Mouse (Mus musculus) activated CD4-positive, CD25-positive, alpha-beta regulatory T cell, adult 4 months (primary cell): ENCODE measurements around the gene Ubac2. TPM values are rescaled to one million over a fixed set of nuclear protein-coding genes. Genes with fewer than 3 reads are reported as not detected.

Source experiments
- ATAC-seq: one replicate; pipeline ENCODE4 v1.8.0; 2017
- polyA plus RNA-seq, 2 experiments: library from polyadenylated mRNA; unstranded; fragments of 100-300 nt; shearing (Covaris generic); gene quantifications; one replicate each; pipeline ENCODE4 v1.2.1; 2017

The Ubac2 gene
- polyA plus RNA-seq, 2 experiments from 2014 or later: 62.5 to 75.1 TPM

DNA sequence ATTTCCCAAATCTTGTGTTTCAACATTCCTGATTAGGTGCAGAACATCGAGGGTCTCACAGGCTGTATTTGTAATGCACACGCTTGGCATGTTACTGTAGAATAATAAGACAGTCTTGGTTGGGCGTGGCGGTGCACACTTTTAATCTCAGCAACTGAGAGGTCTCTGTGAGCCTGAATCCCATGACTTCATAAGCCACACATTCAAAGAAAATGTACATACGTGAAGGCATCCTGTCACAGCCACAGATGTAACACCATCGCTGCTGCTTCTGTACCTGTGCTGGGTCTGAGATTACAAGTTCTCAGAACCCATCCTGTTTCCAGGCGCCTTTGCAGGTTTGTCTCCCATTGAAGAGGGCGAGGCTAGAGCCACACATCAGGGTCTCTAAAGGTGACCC, 133.3 kb downstream of the Ubac2 start:
- ATAC-seq: peak; percentile 33

DNA sequence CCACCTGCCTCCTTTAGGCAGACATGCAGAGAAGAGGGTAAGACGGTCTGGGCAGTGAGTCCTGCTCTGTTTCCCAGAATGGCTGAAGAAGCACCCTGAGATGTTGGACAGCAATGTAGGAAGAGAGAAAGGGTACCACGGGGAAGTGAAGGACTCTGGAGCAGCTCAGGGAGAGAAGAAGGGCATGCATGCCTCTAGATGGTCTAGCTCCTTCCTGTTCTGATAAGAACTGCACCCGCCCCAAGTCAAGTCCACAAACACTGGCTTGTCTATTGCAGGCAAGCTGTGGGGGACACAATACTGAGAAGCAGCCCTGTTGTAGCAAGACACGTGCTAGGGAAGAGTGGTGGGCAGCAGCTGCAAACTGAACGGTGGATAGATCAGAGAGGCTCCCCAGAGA, 133.8 kb downstream of the Ubac2 start:
- no peak for ATAC-seq

DNA sequence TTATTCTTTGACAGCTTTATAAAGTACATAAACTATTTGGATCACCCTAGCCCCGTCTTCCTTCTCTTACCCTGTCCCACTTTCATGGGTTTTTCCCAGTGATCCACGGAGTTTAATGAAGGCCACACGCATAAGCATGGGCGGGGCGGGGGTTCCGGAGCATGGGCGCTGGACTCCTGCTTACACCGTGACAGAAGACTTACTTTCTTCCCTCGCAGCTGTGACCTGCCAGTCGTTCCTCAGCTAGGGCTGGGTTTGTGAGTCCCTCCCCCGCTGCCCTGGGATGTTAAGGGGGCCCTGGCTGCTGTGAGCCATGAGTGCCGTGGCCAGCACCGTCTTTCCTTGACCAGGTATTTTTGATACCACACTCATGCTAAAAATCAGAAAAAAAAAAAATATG, 134.4 kb downstream of the Ubac2 start:
- ATAC-seq: no peak

DNA sequence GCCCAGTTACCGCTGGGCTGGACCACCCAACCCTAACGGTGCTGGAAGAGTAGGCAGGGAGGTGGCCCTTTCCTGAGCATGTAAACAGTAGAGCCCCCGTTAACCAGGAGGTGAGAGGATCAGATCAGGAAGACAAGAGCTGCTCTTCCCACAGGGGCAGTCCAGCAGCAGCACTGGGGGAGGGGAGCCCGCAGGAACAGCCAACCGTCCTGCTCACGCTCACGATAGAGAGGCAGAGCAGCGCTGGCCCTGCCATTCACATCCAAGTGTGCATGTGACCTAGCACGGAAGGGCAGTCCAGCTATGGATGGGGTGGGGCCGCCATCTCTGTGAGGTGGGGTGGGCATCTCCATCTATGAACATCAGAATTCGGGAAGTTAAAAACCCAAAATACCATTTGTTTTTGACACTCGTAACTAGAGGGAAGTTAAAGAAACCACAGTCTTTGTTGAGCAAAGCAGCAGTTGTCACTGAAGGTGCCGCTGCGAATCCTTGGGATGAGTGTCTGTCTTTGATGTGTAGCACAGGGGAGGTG, 135.1 kb downstream of the Ubac2 start:
- ATAC-seq: no peak

DNA sequence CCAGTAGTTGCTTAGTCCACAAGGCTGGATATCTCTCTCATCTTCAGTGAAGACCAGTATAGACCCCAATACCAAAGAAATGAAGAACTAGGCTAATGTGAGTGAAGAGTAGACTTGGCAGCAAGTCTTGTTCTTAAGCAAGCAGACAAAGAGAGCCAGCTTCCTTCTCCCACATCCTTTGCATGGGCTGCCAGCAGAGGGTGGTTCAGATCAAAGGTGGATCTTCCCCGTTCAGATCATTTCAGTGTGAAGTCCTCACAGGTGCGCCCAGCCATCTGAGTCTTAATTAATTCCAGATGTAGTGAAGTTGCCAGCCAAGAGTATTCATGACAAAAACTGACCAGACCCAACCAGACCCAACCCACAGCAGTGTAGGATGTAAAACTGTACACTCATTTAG, 139.5 kb downstream of the Ubac2 start:
- peak; percentile 43 for ATAC-seq

DNA sequence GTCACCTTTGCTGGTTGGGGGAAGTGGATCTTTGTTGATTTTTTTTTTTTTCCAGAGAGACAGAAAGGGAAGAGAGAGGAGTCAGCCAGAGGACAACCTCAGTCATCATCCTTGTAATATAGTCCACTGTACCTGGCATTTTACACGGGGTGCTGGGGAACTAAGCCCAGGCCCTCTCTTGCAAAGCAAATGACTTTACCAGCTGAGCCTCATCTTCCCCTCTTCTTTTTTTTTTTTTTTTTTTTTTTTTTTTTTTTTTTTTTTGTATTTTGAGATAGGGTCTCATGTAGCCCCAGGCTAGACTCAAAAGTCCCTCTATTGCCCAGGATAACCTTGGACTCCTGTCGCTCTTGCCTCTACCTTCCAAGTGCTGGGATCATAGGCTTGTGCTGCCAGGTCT, 141.0 kb downstream of the Ubac2 start:
- no peak for ATAC-seq

DNA sequence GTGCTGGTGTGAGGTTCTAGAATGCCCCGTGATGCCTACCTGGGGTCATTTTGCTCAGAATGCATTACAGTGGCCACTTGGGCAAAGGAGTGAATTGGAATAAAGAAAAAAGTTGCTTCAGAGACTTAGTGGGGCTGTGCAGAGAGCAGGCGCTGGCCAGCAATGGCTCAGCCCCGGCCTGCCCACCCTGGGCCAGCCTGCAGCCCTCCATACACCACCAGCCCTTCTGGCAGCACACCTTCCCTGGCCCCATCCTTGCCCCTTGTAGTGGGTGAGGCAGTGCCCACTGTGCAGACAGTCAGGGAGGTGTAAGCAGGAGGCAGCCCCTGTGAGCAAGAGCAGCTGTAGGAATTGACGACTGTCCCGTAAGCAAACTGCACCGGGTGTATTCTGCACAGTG, 142.1 kb downstream of the Ubac2 start:
- ATAC-seq: no peak

DNA sequence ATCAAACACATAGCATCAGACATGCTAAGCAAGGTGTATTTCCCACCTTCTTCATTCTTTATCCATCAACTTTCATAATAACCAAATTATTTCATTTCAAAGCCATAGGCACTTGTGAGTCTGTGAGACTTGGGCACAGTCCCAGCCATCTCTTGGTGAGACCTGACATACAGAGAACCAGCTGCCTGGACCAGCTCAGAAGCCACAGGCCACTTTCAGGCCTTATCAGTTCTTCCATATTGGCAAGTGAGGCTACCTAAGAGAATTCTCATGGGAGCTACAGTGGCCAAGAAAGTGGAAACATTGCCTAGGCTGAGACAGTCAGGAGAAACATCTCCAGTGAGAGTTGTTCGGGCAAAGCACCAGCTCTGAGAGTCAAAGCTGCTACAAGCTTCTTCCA, 144.6 kb downstream of the Ubac2 start:
- no peak for ATAC-seq

DNA sequence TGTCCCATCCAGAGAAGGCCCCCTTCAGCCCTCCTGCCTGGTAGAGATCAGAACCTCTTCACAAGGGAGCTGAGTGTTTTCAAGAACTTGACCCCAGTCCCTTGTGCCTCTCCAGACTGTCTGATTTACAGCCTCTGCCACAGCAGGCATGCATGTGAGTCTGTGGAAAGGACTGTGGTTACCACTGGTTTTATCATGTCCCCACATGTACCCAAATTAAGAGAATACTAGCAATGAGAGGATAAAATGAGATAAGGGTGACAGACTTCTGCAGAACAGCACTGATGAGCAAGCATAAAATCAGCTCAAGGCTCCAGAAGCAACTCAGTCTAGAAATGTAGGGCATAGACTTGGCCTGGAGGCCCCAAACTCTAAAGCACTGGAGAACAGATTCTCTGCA, 145.5 kb downstream of the Ubac2 start:
- ATAC-seq: no peak

DNA sequence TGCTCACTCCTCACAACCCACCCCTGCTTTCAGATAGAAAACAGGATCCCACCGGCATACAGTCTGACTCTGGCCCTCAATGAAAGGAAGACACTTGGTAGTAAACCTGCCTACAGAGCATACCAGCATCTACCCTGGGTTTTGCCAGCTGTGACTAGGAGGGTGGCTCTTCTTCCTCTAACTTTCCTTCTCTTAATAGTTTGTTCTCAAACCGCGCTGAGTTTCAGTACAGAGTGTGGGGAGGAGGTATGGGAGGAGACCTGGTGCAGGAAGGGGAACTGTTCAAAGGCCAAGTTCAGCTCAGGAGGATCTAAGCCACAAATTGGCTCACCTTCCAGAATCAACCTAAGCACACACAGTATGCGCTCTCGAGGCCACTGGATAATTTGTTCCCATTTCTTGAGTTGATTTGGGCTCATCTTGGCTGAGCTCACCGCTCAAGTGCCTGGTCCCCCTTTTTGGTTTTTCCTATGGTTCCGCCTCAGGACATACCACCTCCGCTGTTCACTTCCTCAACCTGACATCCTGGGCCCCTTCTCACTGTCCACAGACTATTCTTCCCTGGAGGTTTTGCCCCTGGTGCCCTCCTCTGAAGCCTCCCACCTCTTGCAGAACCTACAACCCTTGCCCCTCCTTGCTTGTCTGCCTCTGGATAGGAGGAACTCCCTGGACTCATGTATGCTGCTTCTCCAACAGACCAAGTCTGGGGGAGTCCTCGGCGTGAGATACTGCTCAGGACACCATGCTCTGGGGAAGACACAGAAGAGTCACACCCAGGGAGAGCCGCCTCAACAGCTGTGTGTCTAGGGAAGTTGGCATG, 150.7 kb downstream of the Ubac2 start:
- peak; percentile 62 for ATAC-seq

DNA sequence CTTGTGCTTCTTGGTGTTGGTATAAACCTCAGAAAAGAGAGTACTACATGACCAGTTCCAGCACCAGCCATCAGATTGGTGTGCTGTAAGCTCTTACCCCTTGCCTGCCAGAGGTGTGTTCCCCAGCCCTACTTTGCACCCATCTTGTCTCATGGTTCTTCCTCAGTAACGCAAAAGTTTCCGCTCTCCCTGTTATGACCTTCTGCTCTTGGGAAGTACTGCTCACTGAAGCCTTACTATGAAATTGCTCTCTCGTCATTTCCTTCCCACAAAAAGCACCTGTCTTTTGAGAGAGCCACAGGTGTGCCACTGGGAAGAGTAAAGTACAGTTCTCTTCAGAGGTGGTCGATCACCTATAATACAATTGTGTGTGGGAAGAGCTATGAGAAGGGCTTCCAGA, 151.4 kb downstream of the Ubac2 start:
- no peak for ATAC-seq

DNA sequence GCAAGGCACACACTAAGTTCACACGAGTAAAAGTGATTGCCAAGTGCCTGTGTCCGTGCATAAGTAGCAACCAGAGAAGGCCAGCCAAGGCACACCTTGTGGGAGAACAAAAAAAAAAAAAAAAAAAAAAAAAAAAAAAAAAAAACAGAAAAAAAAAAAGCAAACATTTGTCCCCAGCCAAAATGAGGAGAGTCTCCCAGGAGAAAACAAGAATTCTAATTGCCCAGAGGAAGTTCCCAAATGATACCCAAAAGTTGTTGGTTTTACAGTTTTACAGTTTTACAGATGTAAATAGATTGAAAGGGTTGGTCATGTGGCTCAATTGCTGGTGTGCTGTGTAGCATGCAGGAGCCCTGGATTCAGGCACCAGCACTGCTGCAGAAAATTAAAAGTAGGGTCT, 153.6 kb downstream of the Ubac2 start:
- ATAC-seq: no peak

DNA sequence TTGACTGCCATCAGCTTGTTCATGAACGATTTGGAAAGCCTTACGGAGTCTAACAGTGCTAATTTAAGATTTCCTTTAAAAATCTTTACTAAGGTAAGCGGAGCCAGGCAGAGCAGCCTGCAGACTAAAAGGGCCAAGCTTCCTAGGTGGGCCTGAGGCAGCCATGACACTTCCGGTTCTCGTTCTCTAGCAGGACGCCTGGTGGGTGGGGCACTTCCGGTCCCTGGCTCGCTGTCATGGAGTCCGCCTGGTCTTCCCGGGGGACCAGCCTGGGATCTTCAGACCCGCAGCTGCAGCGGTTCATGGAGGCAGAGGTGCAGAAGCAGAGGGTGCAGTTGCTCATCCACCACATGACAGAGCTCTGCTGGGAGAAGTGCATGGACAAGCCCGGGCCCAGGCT, 156.0 kb downstream of the Ubac2 start, which contains the start of gene Timm8a2:
Timm8a2 (plus strand) TSS at position 224 of the 400 bp plus-strand sequence.
- ATAC-seq: no peak

DNA sequence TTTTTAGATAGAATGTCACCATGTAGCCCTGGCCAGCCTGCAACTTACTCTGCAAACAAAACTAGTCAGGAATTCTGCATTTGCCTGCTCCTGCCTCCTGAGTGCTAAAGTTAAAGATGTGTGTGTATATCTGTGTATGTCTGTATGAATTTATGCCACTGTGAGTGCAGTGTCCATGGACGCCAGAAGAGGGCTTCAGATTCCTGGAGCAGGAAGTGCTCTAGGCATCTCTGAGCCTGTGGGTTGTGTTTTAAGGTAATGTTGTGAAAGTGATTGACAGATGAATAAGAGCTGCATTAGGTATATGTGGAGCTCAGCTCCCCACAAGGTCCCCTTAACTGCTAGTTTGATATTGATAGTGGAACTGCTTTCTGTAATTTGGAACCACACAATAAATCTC, 156.8 kb downstream of the Ubac2 start:
- no peak for ATAC-seq

DNA sequence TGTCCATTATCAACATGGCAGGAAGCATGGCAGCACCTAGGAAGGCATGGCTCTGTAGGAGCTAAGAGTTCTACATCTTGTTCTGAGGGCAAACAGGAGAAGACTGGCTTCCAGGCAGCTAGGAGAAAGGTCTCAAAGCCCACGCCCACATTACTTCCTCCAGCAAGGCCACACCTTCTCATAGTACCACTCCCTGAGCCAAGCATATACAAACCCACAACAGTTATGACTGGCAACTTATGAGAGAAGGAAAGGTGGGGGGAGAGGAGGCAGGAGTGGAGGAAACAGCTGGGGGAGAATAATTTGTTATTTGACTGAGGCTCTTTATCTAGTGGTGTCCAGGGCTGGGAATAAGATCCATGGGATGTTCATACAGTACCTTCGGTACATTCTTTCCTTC, 157.4 kb downstream of the Ubac2 start:
- peak; percentile 96 for ATAC-seq

DNA sequence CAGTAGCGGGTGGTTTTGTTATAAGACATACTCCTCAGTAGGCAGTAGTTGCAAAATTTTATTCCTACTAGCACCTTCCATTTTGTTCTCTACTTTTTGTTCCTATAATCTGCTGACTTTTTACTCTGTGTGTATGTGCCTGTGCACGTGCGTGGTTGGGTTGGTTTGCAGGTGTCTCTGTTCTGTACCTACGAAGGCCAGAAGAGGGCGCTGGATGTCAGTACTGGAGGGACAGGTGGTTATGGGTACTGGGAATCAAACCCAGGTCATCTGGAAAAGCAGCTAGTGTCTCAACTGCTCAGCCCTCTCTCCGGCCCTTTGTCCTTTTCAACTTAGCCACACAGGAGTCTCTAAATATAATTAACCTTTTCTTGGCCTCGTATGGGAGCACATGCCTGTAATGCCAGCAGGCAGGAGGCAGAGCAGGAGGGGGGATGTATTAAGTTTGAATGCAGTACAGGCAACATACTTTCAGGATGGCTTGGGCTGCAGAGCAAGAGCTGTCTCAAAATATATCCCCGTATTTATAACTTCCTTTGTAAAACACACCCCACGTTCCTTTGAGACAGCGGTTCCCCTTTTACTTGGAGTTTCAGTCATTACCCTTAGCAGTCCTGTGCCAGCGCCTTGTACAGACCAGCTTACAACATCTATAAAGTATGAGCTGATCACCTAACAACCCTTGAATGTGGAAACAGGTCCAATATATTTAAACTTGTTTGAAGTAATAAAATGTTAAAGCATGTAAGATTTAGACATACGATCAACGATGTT, 160.6 kb downstream of the Ubac2 start:
- no peak for ATAC-seq

DNA sequence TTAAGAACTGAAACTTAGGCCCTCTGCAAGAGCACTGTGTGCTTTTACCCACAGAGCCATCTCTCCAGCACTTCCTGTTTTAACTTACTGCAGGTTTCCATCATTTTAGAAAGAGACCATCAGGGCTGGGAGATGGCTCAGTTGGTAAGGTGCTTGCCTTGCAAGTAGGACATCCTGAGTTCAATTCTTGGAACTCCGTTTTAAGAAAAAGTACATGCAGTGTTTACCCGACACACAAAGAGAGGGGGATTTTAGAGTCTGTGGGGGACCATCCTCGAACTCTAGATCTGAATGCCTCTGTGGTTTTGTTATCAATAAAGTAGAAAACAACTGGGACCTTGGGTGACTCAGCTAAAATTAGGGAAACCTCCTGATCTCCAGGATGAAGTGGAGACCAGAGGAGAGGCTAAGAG, 163.0 kb downstream of the Ubac2 start:
- peak; percentile 51 for ATAC-seq

DNA sequence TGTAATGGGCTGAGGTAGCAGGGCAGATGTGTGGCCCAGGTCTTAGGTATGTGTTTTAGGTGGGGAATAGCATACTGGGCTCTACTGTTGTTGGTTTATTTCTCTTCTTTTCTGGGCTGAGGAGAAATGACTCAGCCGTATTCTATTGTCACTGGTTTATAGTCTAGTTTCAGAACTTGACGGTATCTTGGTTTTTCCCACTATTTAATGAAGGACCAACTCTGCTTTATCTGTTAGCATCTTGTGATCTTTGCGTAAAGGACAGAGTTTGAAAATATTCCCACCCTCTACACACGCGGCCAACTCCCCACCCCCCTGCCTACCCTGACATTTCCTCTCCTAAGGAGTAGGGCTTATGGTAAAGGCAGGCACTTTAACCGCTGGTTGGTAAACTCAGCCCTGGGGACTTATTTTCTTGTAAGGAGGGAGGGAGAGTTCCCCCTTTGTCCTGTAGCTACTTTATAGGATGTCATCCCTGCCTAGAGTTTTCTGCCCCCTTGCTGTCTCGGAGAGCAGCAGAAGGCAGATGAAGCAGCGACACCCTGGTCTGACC, 163.8 kb downstream of the Ubac2 start:
- peak; percentile 32 for ATAC-seq

DNA sequence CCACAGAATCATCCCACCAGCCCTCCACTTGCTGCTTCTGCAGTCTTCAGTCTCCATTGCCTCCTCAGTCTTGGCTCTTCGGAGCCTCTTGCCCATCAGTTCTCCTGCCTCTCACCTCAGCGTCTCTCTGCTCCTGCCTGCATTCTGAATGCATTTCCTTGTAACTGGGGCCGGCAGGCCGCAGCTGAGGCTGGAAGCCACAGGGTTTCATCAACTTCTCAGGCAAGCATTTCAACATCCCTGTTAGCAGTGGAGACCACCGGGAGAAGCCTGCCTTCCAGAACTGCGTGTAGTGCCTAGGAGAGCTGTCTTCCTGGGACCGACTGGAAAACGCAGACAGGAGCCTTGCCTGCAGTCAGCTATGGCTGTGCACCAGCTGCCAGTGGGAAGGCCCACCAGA, 169.4 kb downstream of the Ubac2 start:
- no peak for ATAC-seq

DNA sequence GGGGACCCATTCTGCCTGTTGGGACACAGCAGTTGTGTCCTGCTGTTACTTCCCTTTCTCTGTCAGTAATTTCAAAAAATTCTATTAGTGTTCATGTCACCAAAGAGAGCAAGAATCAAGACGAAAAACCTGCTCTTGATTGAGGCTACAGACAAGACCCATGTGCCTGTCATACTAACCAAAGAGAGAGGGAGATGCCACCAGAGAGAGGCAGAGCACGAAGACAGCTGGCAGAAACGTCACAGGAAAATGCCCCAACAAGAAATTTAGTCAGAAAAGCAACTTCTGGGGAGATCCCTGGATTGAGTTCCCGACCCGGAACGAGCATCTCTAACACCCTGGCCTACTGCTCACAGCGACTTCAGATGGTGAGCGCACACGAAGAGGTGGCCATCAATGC, 170.4 kb downstream of the Ubac2 start:
- no peak for ATAC-seq

DNA sequence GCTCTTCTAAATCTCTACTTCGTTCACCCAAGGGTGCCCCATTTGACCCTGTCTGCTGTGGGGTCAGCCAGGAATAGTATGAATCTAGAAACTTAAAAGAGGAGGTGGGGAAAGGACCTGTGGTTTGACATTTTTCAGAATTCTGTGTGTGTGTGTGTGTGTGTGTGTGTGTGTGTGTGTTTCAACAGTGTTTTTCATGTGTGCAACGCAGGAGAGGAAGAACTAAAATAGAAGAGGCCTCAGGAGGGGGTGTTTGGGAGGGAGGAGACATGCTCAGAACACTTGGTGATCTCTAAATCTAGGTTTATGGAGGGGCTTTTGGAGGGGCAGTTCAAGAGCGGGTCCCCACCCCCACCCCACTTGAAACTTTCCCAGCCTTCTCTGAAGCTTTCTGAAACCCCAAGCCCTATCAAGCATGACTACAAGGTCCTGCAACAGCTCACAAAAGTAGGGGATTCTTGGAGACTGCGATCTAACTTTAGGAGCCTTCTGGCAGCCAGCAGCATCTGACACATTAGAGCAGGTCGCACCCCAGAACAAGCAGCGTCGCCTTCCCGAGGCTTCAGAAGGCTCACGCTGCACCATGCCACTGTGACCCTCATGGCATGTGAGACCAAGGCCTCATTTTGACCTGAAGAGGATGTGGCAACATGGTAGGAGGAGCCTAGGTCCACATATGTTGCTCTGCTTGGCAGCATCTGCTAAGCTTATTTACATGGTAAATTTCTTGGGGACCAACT, 174.6 kb downstream of the Ubac2 start:
- ATAC-seq: peak; percentile 52

DNA sequence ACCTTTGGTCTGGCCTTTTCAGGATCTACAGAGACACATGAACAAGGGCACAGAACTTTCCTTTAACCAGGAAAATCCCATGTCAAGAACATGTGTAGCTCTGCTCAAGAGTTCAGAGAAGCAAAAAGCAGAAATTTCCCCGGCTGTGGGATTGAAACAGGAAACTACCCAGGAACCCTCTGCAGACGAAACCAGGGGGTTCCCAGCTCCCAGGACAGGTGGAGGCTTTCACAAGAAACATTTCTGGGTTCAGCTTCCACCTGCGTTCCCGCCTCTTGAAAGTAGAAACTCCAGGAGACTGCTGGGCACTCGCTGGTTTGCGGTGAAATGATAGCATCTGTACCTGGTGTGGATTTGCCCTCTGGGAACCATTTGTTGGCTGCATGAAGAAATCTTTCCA, 178.5 kb downstream of the Ubac2 start:
- no peak for ATAC-seq

DNA sequence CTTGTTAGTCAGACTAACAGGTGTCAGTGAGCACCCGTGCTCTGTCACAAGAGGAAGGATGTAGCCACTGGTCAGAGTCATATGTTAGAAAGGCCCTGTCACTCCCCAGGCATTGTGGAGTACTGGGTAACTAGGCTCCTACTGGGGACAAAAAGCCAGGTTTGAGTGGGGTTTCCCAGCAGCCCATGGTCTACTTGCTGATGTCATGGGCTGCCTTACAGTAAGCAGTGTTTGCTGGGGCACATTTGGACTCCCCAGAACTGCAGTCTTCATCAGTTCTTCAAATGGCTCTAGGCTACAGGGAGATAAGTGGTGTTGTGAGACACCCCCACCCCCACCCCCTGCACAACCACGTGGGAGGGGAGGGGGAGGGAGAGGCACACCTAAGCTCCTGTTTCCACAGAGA, 179.5 kb downstream of the Ubac2 start:
- ATAC-seq: peak; percentile 45
